Mouse (Mus musculus): Measurements from ENCODE around the gene Hipk1. TPM values are rescaled to one million over a fixed set of nuclear protein-coding genes. Genes with fewer than 3 reads are reported as not detected.

Hipk1 gene
- total and polyA plus RNA-seq, 2 experiments from 2014 or later, result 7.0 to 56.9 TPM

DNA sequence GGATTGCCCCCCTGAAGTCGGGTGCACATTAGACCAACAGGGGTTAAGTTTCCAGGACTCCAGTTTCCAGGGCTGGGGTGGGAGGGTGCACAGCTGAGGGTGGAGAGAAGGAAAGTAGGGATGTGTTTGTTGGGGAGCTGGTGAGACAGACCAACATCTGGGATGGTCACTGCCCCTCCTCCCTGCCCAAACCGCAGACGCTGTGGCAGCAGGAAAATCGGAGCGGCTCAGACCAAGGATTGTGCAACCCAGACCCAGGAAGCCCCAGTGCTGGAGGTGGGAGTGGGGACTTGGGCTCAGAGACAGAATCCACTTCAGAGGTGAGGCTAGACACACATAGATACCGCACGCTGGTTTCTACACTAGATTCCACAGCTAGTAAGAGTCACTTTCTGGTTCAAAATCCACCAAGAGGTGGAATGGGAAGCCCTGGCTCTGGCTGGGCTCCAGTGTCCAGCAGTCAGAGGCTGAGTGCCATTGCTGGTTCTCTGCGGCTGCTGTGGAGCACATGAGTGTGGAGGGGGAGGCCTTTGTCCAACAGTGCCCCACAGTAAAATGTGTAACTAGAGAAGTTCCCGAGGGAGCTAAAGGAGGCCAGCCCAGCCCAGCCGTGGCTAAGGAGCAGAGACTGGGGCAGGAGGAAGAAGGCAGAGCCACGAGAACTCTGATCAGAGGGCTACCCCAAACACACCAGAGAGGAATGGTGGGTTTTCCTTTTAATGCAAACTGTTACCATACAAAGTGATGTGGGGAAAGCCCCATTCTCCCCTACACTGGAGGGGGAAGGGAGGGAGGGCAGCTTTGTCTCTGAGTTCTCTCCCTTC lies 56.5 kb downstream of the Hipk1 start:
- TF ChIP-seq CTCF (IDR thresholded peaks at IDR 0.05; ENCODE audit: low read depth) (no peak), EP300 (IDR thresholded peaks at IDR 0.05; ENCODE audit: low read depth) (no peak)
- ATAC-seq (ENCODE audit: insufficient read depth, low read depth) (peak; percentile 12; the same call in 1 of the 2 replicates), DNase-seq (ENCODE audit: low spot score) (peak; percentile 30)
- Histone ChIP-seq H3K9me3 (replicated peaks; ENCODE audit: control insufficient read depth, low read length) (no peaks in the 10 kb centered on the region), H3K9ac (replicated peaks; ENCODE audit: low read depth, low read length) (no peak overlapping the region), H3K4me3 (ENCODE audit: low read depth, low read length) (no peak overlapping the region), H3K27ac (ENCODE audit: low read depth) (peak overlapping the region; percentile 75; the same call in 1 of the 2 replicates), H3K4me2 (ENCODE audit: low read depth, low read length) (peak overlapping the region; percentile 35), H3K36me3 (replicated peaks; ENCODE audit: control insufficient read depth, insufficient read depth, low read length) (0 out of 2 replicates have a peak, but pooled peaks cover 3% of the 10 kb centered on the region), H3K4me1 (ENCODE audit: control insufficient read depth, insufficient read depth) (peaks cover 31% of the 10 kb centered on the region), H3K27me3 (ENCODE audit: control insufficient read depth, insufficient read depth, low read length) (no peaks in the 10 kb centered on the region)
- 15% methylated on average over 11 of the region's 11 CpGs for WGBS

DNA sequence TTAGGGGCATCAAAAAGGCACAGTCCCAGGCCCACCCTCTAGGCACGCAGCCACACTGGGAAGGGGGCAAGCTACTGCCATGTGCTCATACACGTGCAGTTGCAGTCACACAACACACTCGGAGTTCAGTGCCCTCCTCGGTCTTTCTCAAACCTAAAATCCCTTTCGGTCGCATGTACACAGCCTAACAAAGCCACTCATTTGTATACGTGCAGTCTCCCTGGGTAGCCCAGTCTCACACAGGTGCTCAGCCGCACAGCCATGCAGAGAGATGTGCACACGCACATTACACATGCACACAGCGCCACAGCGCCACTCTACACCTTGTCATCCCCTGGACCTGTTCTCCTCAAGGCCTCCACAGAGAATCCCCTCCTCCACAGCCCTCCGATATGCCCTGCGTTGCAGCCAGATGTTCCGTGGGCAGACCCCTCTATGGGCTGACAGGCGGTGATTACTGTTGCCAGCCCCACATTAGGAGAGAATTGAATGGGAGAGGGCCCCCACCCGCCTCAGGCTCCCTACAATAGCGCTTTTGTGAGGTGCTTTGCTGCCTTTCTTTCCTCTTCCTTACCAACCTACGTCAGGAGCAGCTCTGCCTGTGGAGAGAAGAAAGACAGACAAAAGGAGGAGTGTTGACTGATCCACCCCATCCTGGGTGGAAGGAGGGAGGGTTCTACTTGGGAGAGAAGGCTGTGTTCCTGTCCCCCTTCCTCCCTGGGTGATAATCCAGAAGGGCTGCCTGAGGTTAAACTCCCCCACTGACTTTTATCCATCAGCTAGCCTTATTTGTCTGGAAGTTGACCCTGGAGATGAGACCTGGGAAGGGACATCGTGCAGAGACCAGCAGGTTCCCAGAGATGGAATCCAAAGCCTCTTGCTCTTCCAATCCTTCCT lies 57.3 kb downstream of the Hipk1 start:
- Histone ChIP-seq H3K4me2 (ENCODE audit: low read depth, low read length) (peak overlapping the region; percentile 35; the same call in 1 of the 2 replicates), H3K36me3 (replicated peaks; ENCODE audit: control insufficient read depth, insufficient read depth, low read length) (0 out of 2 replicates have a peak, but pooled peaks cover 3% of the 10 kb centered on the region), H3K27ac (ENCODE audit: low read depth) (no peak overlapping the region), H3K9me3 (replicated peaks; ENCODE audit: control insufficient read depth, low read length) (no peaks in the 10 kb centered on the region), H3K4me3 (ENCODE audit: low read depth, low read length) (no peak overlapping the region), H3K27me3 (ENCODE audit: control insufficient read depth, insufficient read depth, low read length) (no peaks in the 10 kb centered on the region), H3K9ac (replicated peaks; ENCODE audit: low read depth, low read length) (no peak overlapping the region), H3K4me1 (ENCODE audit: control insufficient read depth, insufficient read depth) (peaks cover 31% of the 10 kb centered on the region)
- DNase-seq (ENCODE audit: low spot score), result no peak
- ATAC-seq (ENCODE audit: insufficient read depth, low read depth), result no peak
- TF ChIP-seq EP300 (IDR thresholded peaks at IDR 0.05; ENCODE audit: low read depth) (no peak), CTCF (IDR thresholded peaks at IDR 0.05; ENCODE audit: low read depth) (no peak)
- WGBS, result 53% methylated on average over 19 of the region's 19 CpGs

DNA sequence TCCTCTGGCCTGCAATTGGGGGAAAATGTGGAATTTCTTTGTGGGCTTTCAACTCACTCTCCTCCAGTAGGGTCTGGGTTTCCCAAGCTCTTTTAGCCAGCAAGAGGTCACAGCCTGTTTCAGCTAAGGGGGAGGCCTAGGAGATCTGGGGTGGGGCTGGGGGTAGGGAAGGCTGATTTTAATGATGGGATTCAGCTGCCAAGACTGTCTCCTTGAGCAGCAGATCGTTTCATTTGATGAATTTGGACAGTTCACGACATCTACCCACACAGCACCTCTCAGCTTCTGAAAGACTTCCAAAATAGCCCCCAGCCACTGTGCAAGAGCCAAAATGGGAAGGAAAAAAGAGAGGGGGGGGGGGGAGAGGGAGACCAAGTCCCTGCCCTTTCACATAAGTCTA lies 58.2 kb downstream of the Hipk1 start:
- Histone ChIP-seq H3K4me1 (ENCODE audit: control insufficient read depth, insufficient read depth) (peaks cover 31% of the 10 kb centered on the region), H3K27ac (ENCODE audit: low read depth) (no peak overlapping the region), H3K4me2 (ENCODE audit: low read depth, low read length) (no peak overlapping the region), H3K36me3 (replicated peaks; ENCODE audit: control insufficient read depth, insufficient read depth, low read length) (no peaks in the 10 kb centered on the region), H3K9ac (replicated peaks; ENCODE audit: low read depth, low read length) (no peak overlapping the region), H3K27me3 (ENCODE audit: control insufficient read depth, insufficient read depth, low read length) (no peaks in the 10 kb centered on the region), H3K9me3 (replicated peaks; ENCODE audit: control insufficient read depth, low read length) (no peaks in the 10 kb centered on the region), H3K4me3 (ENCODE audit: low read depth, low read length) (no peak overlapping the region)
- ATAC-seq (ENCODE audit: insufficient read depth, low read depth) (no peak), DNase-seq (ENCODE audit: low spot score) (no peak)
- no peak for TF ChIP-seq EP300 (IDR thresholded peaks at IDR 0.05; ENCODE audit: low read depth)
- TF ChIP-seq CTCF (IDR thresholded peaks at IDR 0.05; ENCODE audit: low read depth), result no peak
- WGBS, result 43% methylated on average over 2 of the region's 2 CpGs

DNA sequence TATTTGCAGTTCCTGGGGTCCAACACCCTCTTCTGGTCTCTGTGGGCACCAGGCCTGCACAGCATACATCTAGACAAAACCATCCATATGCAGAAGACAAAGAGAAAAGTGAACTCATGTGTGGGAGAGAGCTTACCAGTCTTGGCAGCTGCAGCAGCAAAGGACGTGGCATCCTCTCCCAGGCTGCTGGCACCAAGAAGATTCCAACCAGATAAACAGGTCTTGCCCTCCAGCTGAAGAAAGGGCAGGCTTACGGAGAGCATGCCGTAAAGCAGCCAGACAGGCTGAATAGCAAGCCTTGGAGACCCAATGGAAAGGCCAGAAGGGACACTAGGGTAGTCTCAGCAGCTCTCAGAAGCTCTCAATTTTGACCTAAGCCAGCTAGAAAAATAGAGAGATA lies 59.2 kb downstream of the Hipk1 start:
- 90% methylated on average over 3 of the region's 3 CpGs for WGBS
- Histone ChIP-seq H3K36me3 (replicated peaks; ENCODE audit: control insufficient read depth, insufficient read depth, low read length) (no peaks in the 10 kb centered on the region), H3K4me2 (ENCODE audit: low read depth, low read length) (no peak overlapping the region), H3K27ac (ENCODE audit: low read depth) (no peak overlapping the region), H3K9me3 (replicated peaks; ENCODE audit: control insufficient read depth, low read length) (no peaks in the 10 kb centered on the region), H3K4me1 (ENCODE audit: control insufficient read depth, insufficient read depth) (peaks cover 23% of the 10 kb centered on the region), H3K4me3 (ENCODE audit: low read depth, low read length) (no peak overlapping the region), H3K9ac (replicated peaks; ENCODE audit: low read depth, low read length) (no peak overlapping the region), H3K27me3 (ENCODE audit: control insufficient read depth, insufficient read depth, low read length) (no peaks in the 10 kb centered on the region)
- ATAC-seq (ENCODE audit: insufficient read depth, low read depth) (no peak), DNase-seq (ENCODE audit: low spot score) (no peak)
- TF ChIP-seq CTCF (IDR thresholded peaks at IDR 0.05; ENCODE audit: low read depth) (no peak), EP300 (IDR thresholded peaks at IDR 0.05; ENCODE audit: low read depth) (no peak)

DNA sequence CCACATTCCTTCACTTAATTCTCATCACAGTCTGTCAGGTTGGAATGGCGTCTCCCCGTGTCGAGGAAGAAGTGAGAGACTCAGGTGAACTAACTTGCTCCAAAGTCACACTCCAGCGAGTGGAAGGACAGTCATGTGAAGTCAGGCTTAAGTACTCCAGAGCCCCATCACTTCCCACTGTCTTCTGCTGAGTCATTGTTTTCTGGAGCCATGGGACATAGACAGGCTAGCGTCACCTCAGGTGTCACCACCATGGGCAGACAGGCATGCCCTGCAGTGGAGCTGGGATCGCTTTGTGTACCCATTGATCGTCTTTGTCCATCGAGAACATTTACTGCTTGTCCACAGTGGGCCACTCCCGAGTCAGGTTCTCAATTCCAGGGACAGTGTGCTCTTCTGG lies 61.5 kb downstream of the Hipk1 start:
- DNase-seq (ENCODE audit: low spot score), result no peak
- Histone ChIP-seq H3K4me1 (ENCODE audit: control insufficient read depth, insufficient read depth) (peaks cover under 1% of the 10 kb centered on the region; the same call in 1 of the 2 replicates), H3K9me3 (replicated peaks; ENCODE audit: control insufficient read depth, low read length) (no peaks in the 10 kb centered on the region), H3K27me3 (ENCODE audit: control insufficient read depth, insufficient read depth, low read length) (no peaks in the 10 kb centered on the region), H3K9ac (replicated peaks; ENCODE audit: low read depth, low read length) (no peak overlapping the region), H3K36me3 (replicated peaks; ENCODE audit: control insufficient read depth, insufficient read depth, low read length) (no peaks in the 10 kb centered on the region), H3K4me3 (ENCODE audit: low read depth, low read length) (no peak overlapping the region), H3K4me2 (ENCODE audit: low read depth, low read length) (no peak overlapping the region), H3K27ac (ENCODE audit: low read depth) (no peak overlapping the region)
- no peak for ATAC-seq (ENCODE audit: insufficient read depth, low read depth)
- TF ChIP-seq EP300 (IDR thresholded peaks at IDR 0.05; ENCODE audit: low read depth) (no peak), CTCF (IDR thresholded peaks at IDR 0.05; ENCODE audit: low read depth) (no peak)
- 75% methylated on average over 9 of the region's 9 CpGs for WGBS

Data from heart, postnatal 0 days (tissue).